Mouse (Mus musculus) lung, embryonic 14.5 days (tissue): Measurements from ENCODE around the gene BC016579. TPM values are rescaled to one million over a fixed set of nuclear protein-coding genes. Genes with fewer than 3 reads are reported as not detected.
A peak's percentile ranks its signal among the peaks of the same experiment; 100 is the strongest.

Experiments used
- ATAC-seq: fragments of 200-750 bp; cut with Nextera tagmentation; 2 replicates; pipeline ENCODE4 v1.8.0; 2017; ENCODE audit warnings: mild to moderate bottlenecking, moderate TSS enrichment, moderate library complexity; ENCODE audit not compliant: insufficient read depth
- DNase-seq: peaks from one replicate; pipeline ENCODE4 v3.0.0-alpha.2; 2015
- H3K27ac ChIP-seq: fragments of 300-500 bp; sonication (generic); 2 replicates; pipeline ENCODE4 v1.5.1; 2014; ENCODE audit warnings: low read depth, mild to moderate bottlenecking, moderate library complexity
- H3K27me3 ChIP-seq: fragments of 300-500 bp; sonication (generic); 2 replicates; pipeline ENCODE4 v1.6.1; 2014; ENCODE audit warnings: low read length, control low read depth; ENCODE audit not compliant: insufficient read depth
- H3K36me3 ChIP-seq: fragments of 300-500 bp; sonication (generic); 2 replicates; pipeline ENCODE4 v1.6.1; 2014; ENCODE audit warnings: control low read depth; ENCODE audit not compliant: insufficient read depth
- H3K4me1 ChIP-seq: fragments of 300-500 bp; sonication (generic); 2 replicates; pipeline ENCODE4 v1.6.1; 2014; ENCODE audit warnings: antibody characterized with exemption, control low read depth; ENCODE audit not compliant: insufficient read depth
- H3K4me2 ChIP-seq: fragments of 300-500 bp; sonication (generic); 2 replicates; pipeline ENCODE4 v1.6.1; 2014; ENCODE audit warnings: mild to moderate bottlenecking
- H3K4me3 ChIP-seq: fragments of 300-500 bp; sonication (generic); 2 replicates; pipeline ENCODE4 v1.5.1; 2014; ENCODE audit warnings: low read depth, low read length
- H3K9ac ChIP-seq: fragments of 300-500 bp; sonication (generic); 2 replicates; pipeline ENCODE4 v1.6.1; 2014
- H3K9me3 ChIP-seq: fragments of 300-500 bp; sonication (generic); 2 replicates; pipeline ENCODE4 v1.6.1; 2016; ENCODE audit warnings: low read depth, low read length, control low read depth
- CTCF ChIP-seq: IDR thresholded peaks from 2 replicates; pipeline ENCODE4 v1.5.1; 2016; ENCODE audit warnings: antibody characterized with exemption, low read depth
- WGBS: fragments of 180-500 bp; shearing (Covaris S2); extraction: QIAGEN DNeasy Blood & Tissue Kit; methylation state at CpG from one replicate; pipeline ENCODE4 v1.1.7; 2014; 5-methylcytosine and 5-hydroxymethylcytosine counted together
- polyA plus RNA-seq: library from polyadenylated mRNA; unstranded; fragments of >200 nt; fragmentation: Nextera tagmentation; extraction: Ambion mirVana; gene quantifications from 2 replicates; pipeline ENCODE4 v1.2.1, GENCODE M21; 2014

The BC016579 gene
- polyA plus RNA-seq, 1 experiment from 2014 or later: 0.18 TPM

- ATAC-seq (no peak), DNase-seq (no peak)
- Histone ChIP-seq H3K4me3 (no peak overlapping the region), H3K36me3 (no peaks in the 10 kb centered on the region), H3K27ac (no peak overlapping the region), H3K9ac (no peak overlapping the region), H3K27me3 (no peaks in the 10 kb centered on the region), H3K4me2 (no peak overlapping the region), H3K9me3 (no peaks in the 10 kb centered on the region), H3K4me1 (no peaks in the 10 kb centered on the region)
- WGBS: 55% methylated on average over 6 of the region's 6 CpGs
- no peak for TF ChIP-seq CTCF
Observed at GRCm38 (mm10) chr16:45644380-45644779, 9.5 kb downstream of the BC016579 start.

GRCm38 (mm10) chr16:45643944-45644343 lies 9.9 kb downstream of the BC016579 start:
- Histone ChIP-seq H3K36me3 (no peaks in the 10 kb centered on the region), H3K4me1 (no peaks in the 10 kb centered on the region), H3K27me3 (no peaks in the 10 kb centered on the region), H3K4me3 (no peak overlapping the region), H3K9ac (no peak overlapping the region), H3K9me3 (no peaks in the 10 kb centered on the region), H3K27ac (no peak overlapping the region), H3K4me2 (no peak overlapping the region)
- WGBS: 86% methylated on average over 3 of the region's 3 CpGs
- no peak for TF ChIP-seq CTCF
- ATAC-seq: no peak
- DNase-seq: no peak

GRCm38 (mm10) chr16:45641301-45641700 lies 12.6 kb downstream of the BC016579 start:
- H3K9me3 ChIP-seq: no peaks in the 10 kb centered on the region
- no peak for TF ChIP-seq CTCF
- no peaks in the 10 kb centered on the region for H3K27me3 ChIP-seq
- no peak for DNase-seq
- H3K36me3 ChIP-seq: no peaks in the 10 kb centered on the region
- no peak overlapping the region for H3K9ac ChIP-seq
- WGBS: 48% methylated on average over 3 of the region's 3 CpGs
- ATAC-seq: no peak
- no peak overlapping the region for H3K4me2 ChIP-seq
- 0 out of 2 replicates have a peak overlapping the region, but pooled peaks have one; percentile 21 for H3K27ac ChIP-seq
- H3K4me3 ChIP-seq: no peak overlapping the region
- H3K4me1 ChIP-seq: no peaks in the 10 kb centered on the region

- 48% methylated on average over 10 of the region's 10 CpGs for WGBS
- Histone ChIP-seq H3K4me3 (no peak overlapping the region), H3K4me2 (no peak overlapping the region), H3K27ac (no peak overlapping the region), H3K4me1 (no peaks in the 10 kb centered on the region), H3K9me3 (no peaks in the 10 kb centered on the region), H3K9ac (no peak overlapping the region), H3K27me3 (no peaks in the 10 kb centered on the region), H3K36me3 (no peaks in the 10 kb centered on the region)
- DNase-seq: peak; percentile 44
- peak; percentile 64 for ATAC-seq
- TF ChIP-seq CTCF: no peak
Observed at GRCm38 (mm10) chr16:45640070-45640762, 13.7 kb downstream of the BC016579 start.

GRCm38 (mm10) chr16:45635826-45636225 lies 18.0 kb downstream of the BC016579 start:
- no peak overlapping the region for H3K4me3 ChIP-seq
- no peaks in the 10 kb centered on the region for H3K4me1 ChIP-seq
- no peak overlapping the region for H3K27ac ChIP-seq
- H3K36me3 ChIP-seq: no peaks in the 10 kb centered on the region
- ATAC-seq: no peak
- H3K9me3 ChIP-seq: no peaks in the 10 kb centered on the region
- TF ChIP-seq CTCF: no peak
- H3K9ac ChIP-seq: no peak overlapping the region
- DNase-seq: no peak
- no peaks in the 10 kb centered on the region for H3K27me3 ChIP-seq
- H3K4me2 ChIP-seq: no peak overlapping the region
- 77% methylated on average over 2 of the region's 2 CpGs for WGBS

GRCm38 (mm10) chr16:45632420-45632819 lies 21.4 kb downstream of the BC016579 start:
- DNase-seq (no peak), ATAC-seq (no peak)
- no peak overlapping the region for H3K4me2 ChIP-seq
- no peak overlapping the region for H3K27ac ChIP-seq
- no peaks in the 10 kb centered on the region for H3K9me3 ChIP-seq
- H3K27me3 ChIP-seq: no peaks in the 10 kb centered on the region
- H3K4me1 ChIP-seq: no peaks in the 10 kb centered on the region
- H3K9ac ChIP-seq: no peak overlapping the region
- TF ChIP-seq CTCF: no peak
- no peak overlapping the region for H3K4me3 ChIP-seq
- 66% methylated on average over 4 of the region's 4 CpGs for WGBS
- no peaks in the 10 kb centered on the region for H3K36me3 ChIP-seq

- Histone ChIP-seq H3K36me3 (no peaks in the 10 kb centered on the region), H3K4me3 (no peak overlapping the region), H3K27ac (no peak overlapping the region), H3K4me1 (no peaks in the 10 kb centered on the region), H3K4me2 (no peak overlapping the region), H3K9ac (no peak overlapping the region), H3K27me3 (no peaks in the 10 kb centered on the region), H3K9me3 (no peaks in the 10 kb centered on the region)
- ATAC-seq (peak; percentile 77), DNase-seq (peak; percentile 91)
- TF ChIP-seq CTCF: peak; percentile 85
- WGBS: 48% methylated on average over 5 of the region's 5 CpGs
Observed at GRCm38 (mm10) chr16:45630347-45630960, 23.4 kb downstream of the BC016579 start.
